In the genomic region with DNA sequence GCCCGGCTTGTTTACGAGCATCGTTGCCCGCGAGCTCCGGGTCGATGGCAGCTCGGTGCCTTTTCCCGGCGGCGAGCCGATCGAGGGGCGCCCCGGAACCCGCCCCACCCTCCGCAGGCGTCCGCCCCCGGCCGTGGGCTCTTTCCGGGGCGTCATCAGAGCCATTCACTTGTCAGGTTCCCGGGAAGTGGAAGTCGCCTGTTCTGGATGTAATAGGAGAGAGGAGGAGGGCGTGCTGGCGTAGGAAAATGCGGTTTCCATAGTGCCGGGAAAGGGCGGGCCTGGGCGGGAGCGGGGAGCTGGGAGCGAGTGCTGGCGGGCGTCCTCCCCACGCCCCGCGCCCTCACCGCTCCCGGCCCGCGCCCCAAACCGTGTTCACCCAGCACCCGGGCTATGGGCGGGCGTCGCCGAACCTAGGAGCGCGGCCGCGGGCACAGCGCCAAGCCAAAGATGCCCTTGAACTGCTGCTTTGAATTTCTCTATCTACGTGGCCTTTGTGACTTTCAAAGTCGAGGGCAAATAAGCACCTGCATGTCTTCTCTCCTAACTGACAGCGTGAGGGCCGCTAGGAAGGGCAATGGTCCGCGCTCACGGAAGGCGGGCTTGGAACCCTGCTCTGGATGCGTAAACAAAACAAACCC, we compare ENCODE assay signal across 8 mouse cellular contexts. TPM values are rescaled to one million over a fixed set of nuclear protein-coding genes. Genes with fewer than 3 reads are reported as not detected.
A peak's percentile ranks its signal among the peaks of the same experiment; 100 is the strongest.
DNase-seq lines count a peak whose midpoint lies in the region; ATAC-seq and TF ChIP-seq lines count a peak whose summit lies in the region.

No protein-coding gene starts in this region.

- H3K9me3 ChIP-seq in hindbrain, embryonic 13.5 days, result no peaks in the 10 kb centered on the region

- peaks cover 23% of the 10 kb centered on the region; the same call in 1 of the 2 replicates for H3K79me2 ChIP-seq in macrophage (ENCODE audit: inconsistent target)

- no peak for TF ChIP-seq CTCF in cerebellum, adult 2 months (IDR thresholded peaks at IDR 0.05; ENCODE audit: borderline replicate concordance, insufficient read depth, low read depth, low read length)
- TF ChIP-seq CTCF in left cerebral cortex, adult 2 months (IDR thresholded peaks at IDR 0.05), result no peak

- peak; percentile 73 for ATAC-seq in hindbrain, embryonic 13.5 days (ENCODE audit: low FRiP score)

- peak overlapping the region; percentile 60 for H3K27ac ChIP-seq in cerebellum, adult 2 months (ENCODE audit: insufficient read depth, low read length)
- peak overlapping the region; percentile 99 for H3K27ac ChIP-seq in hindbrain, embryonic 13.5 days
- peak overlapping the region; percentile 98 for H3K27ac ChIP-seq in left cerebral cortex, adult 2 months
- H3K27ac ChIP-seq in macrophage, result peak overlapping the region; percentile 25; the same call in 1 of the 2 replicates

- peak; percentile 93 for DNase-seq in Muller cell, postnatal 12 days (ENCODE audit: inconsistent ontology term)
- DNase-seq in cerebellum, adult 2 months, result peak; percentile 76 to 81
- DNase-seq in forelimb bud, embryonic 11.5 days (ENCODE audit: low read depth, low spot score), result peak; percentile 75
- DNase-seq in left cerebral cortex, adult 2 months (ENCODE audit: extremely low spot score in 1 of 2, low spot score in 2 of 2), result peak in 1 of 2 experiments; percentile 79
- DNase-seq in right cerebral cortex, postnatal 10 days (ENCODE audit: low spot score in 2 of 2), result peak; percentile 90 to 93
- peak; percentile 68 for DNase-seq in urinary bladder, postnatal 14 days (ENCODE audit: low spot score)

- no peaks in the 10 kb centered on the region for H3K27me3 ChIP-seq in cerebellum, adult 2 months (ENCODE audit: control insufficient read depth, insufficient read depth, low read length)
- H3K27me3 ChIP-seq in hindbrain, embryonic 13.5 days, result no peaks in the 10 kb centered on the region

- TF ChIP-seq POLR2A in cerebellum, adult 2 months (IDR thresholded peaks at IDR 0.05; ENCODE audit: borderline replicate concordance, insufficient read depth, low read length), result peak; percentile 9; the same call in 1 of the 2 replicates

- H3K4me3 ChIP-seq in cerebellum, adult 2 months (replicated peaks; ENCODE audit: insufficient read depth, low read depth, low read length), result peak overlapping the region; percentile 56
- H3K4me3 ChIP-seq in hindbrain, embryonic 13.5 days, result peak overlapping the region; percentile 81
- H3K4me3 ChIP-seq in left cerebral cortex, adult 2 months, result peak overlapping the region; percentile 75
- peak overlapping the region; percentile 20; the same call in 1 of the 2 replicates for H3K4me3 ChIP-seq in macrophage (ENCODE audit: inconsistent target)

- under 1% methylated on average over 58 of the region's 62 CpGs for WGBS in cerebellum, adult 2 months
- WGBS in hindbrain, embryonic 13.5 days, result under 1% methylated on average over 62 of the region's 62 CpGs
- WGBS in macrophage (ENCODE audit: missing documents), result 3% methylated on average over 56 of the region's 62 CpGs

- 0 out of 2 replicates have a peak, but pooled peaks cover 4% of the 10 kb centered on the region for H3K36me3 ChIP-seq in hindbrain, embryonic 13.5 days
- no peaks in the 10 kb centered on the region; the same call in 1 of the 2 replicates for H3K36me3 ChIP-seq in macrophage (ENCODE audit: inconsistent target)

- intact Hi-C loops in left cerebral cortex, adult 2 months (cut with DNase I), result loop anchor here (1.0 to 10.0 kb wide), 4 partner anchors 178 to 1035 kb away; partner anchors contain the start of genes Abhd13 and Lig4

- H3K4me2 ChIP-seq in hindbrain, embryonic 13.5 days, result peak overlapping the region; percentile 94

- peak overlapping the region; percentile 90 for H3K9ac ChIP-seq in hindbrain, embryonic 13.5 days

- peaks cover 12% of the 10 kb centered on the region for H3K4me1 ChIP-seq in cerebellum, adult 2 months (ENCODE audit: control insufficient read depth, insufficient read depth, low read length)
- peaks cover 53% of the 10 kb centered on the region for H3K4me1 ChIP-seq in hindbrain, embryonic 13.5 days (replicated peaks)

RNA-seq across cellular contexts. Expression of gene Irs2, which starts 1.3 kb away (rescaled TPM):
- 26.2 and 27.3 TPM in 2 replicates for polyA plus RNA-seq in cerebellum, adult 2 months (2012; rRNA removed)
- 4.5 and 4.6 TPM in 2 replicates for polyA plus RNA-seq in hindbrain, embryonic 13.5 days (2015; fragmentation: Nextera tagmentation; extraction: Ambion mirVana)
- 100 to 1,000 TPM in 1 of 2 experiments, 10 to 100 TPM in 1; 67.1 to 111 TPM for total RNA-seq in left cerebral cortex, adult 2 months (2021)
- 100 to 1,000 TPM in 2 of 26 experiments, 10 to 100 TPM in 14, 1 to 10 TPM in 10; 2.2 to 105 (median 16.9) TPM for total RNA-seq in macrophage (2018; cell fraction: chromatin; rRNA removed)
- 10 to 100 TPM in 14 of 26 experiments, 1 to 10 TPM in 12; 1.9 to 83.3 (median 13.9) TPM for total RNA-seq in macrophage (2018; cell fraction: cytosol; rRNA removed)
- 100 to 1,000 TPM in 4 of 26 experiments, 10 to 100 TPM in 14, 1 to 10 TPM in 8; 4.0 to 105 (median 21.7) TPM for total RNA-seq in macrophage (2018; cell fraction: nucleus; rRNA removed)
- 5.3 to 8.5 TPM (median 6.5 TPM) in 3 replicates for polyA plus RNA-seq in macrophage (2018)

Comparison
In these comparisons a context has a peak if more than half of its experiments do, and no peak if none do; other contexts are left out.
1. H3K27ac ChIP-seq: peak in every context shown above with its lines; median percentile 99 in hindbrain, embryonic 13.5 days; 98 in left cerebral cortex, adult 2 months; 60 in cerebellum, adult 2 months; 25 in macrophage.
2. H3K4me3 ChIP-seq: peak in every context shown above with its lines; median percentile 81 in hindbrain, embryonic 13.5 days; 75 in left cerebral cortex, adult 2 months; 56 in cerebellum, adult 2 months; 20 in macrophage.